Mouse (Mus musculus): ENCODE measurements around the gene Sdhaf2. TPM values are rescaled to one million over a fixed set of nuclear protein-coding genes. Genes with fewer than 3 reads are reported as not detected.

Gene Sdhaf2
- polyA plus RNA-seq, 1 experiment, result 17.1 TPM

DNA sequence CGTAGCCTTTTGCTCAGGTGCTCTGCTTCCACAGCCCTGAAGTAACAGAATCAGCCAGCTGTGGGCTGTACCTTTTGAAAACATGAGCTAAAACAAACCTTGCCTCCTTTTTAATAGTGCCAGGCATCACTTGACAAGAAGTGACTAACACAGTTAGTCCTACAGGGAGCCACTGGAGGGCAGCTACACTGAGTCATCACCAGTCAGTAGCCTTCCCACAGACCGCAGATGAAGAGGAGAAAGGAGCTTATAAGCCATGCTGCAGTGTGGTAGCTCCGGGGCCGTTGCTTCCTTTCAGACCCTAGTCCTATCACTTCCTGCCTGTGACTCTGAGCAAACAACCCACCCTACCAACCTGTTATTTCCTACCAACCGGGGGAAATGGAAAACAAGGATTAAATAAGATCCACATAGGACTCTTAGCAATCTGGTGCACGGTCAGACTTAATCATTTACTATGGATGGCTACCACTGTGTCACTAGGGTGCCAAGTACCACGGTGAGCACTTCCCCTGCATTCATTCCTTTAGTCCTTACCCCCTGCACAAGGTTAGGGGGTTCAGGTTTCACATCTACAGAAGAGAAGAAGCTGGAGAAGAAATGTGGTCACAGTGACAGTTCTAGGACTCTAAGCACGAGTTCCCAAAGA lies 28.3 kb downstream of the Sdhaf2 start:
- H3K27me3 ChIP-seq (ENCODE audit: control insufficient read depth, insufficient read depth, low read length), result no peaks in the 10 kb centered on the region
- H3K36me3 ChIP-seq (ENCODE audit: control insufficient read depth, insufficient read depth, low read length), result peaks cover 22% of the 10 kb centered on the region
- WGBS, result 57% methylated on average over 8 of the region's 8 CpGs
- H3K27ac ChIP-seq (ENCODE audit: insufficient read depth, low read depth, low read length), result no peak overlapping the region
- no peak for TF ChIP-seq POLR2A (IDR thresholded peaks at IDR 0.05; ENCODE audit: low read depth, low read length)
- no peak for TF ChIP-seq CTCF (IDR thresholded peaks at IDR 0.05; ENCODE audit: extremely low read depth, insufficient read length, insufficient replicate concordance, low read depth, low read length)
- no peaks in the 10 kb centered on the region for H3K4me1 ChIP-seq (ENCODE audit: control insufficient read depth, insufficient read depth, insufficient read length, low read length)
- H3K4me3 ChIP-seq (ENCODE audit: low read depth, low read length), result no peak overlapping the region

DNA sequence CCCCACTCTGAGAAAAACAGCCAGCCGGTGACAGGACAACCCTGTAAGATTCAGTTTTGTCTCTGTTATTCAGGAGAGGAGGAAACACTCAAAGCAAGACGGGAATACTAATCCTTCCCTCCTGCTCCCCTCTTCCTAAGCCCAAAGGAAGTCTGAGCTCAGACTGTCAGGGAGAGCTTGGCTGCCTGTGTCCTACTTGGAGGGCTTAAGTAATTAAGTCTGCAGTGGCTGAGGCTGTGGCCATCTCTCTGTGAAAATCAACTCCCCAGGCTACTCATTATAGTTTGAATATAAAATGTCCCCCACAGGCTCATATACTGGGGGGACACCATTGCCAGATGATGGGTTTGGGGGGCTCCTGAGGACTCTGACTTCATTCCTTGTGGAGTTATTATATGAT lies 29.0 kb downstream of the Sdhaf2 start:
- TF ChIP-seq POLR2A (IDR thresholded peaks at IDR 0.05; ENCODE audit: low read depth, low read length) (no peak), CTCF (IDR thresholded peaks at IDR 0.05; ENCODE audit: extremely low read depth, insufficient read length, insufficient replicate concordance, low read depth, low read length) (no peak)
- Histone ChIP-seq H3K4me1 (ENCODE audit: control insufficient read depth, insufficient read depth, insufficient read length, low read length) (no peaks in the 10 kb centered on the region), H3K4me3 (ENCODE audit: low read depth, low read length) (no peak overlapping the region), H3K27ac (ENCODE audit: insufficient read depth, low read depth, low read length) (no peak overlapping the region), H3K36me3 (ENCODE audit: control insufficient read depth, insufficient read depth, low read length) (peaks cover 20% of the 10 kb centered on the region), H3K27me3 (ENCODE audit: control insufficient read depth, insufficient read depth, low read length) (no peaks in the 10 kb centered on the region)
- 81% methylated on average over 2 of the region's 2 CpGs for WGBS

DNA sequence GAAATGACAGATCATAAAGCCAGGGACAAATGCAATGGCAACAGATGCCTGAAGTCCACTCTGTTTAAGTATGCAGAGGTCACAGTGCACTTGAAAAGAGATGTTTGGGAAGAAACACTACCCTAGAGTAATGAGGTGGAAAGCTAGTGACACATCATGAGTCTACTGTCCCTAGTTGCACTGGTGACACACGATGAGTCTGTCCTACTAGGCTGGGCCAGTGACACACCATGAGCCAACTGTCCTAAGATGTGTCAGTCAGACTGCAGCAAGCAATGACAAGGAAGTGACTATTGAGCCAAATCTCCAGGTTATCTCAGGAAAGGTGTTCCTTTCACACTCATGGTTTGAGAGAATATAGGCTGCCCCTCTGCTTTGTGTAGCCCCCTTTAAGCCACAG lies 30.3 kb downstream of the Sdhaf2 start:
- TF ChIP-seq CTCF (IDR thresholded peaks at IDR 0.05; ENCODE audit: extremely low read depth, insufficient read length, insufficient replicate concordance, low read depth, low read length) (no peak), POLR2A (IDR thresholded peaks at IDR 0.05; ENCODE audit: low read depth, low read length) (no peak)
- 77% methylated on average over 1 of the region's 1 CpGs for WGBS
- 0 out of 2 replicates have a peak, but pooled peaks cover 4% of the 10 kb centered on the region for H3K27me3 ChIP-seq (ENCODE audit: control insufficient read depth, insufficient read depth, low read length)
- H3K27ac ChIP-seq (ENCODE audit: insufficient read depth, low read depth, low read length), result no peak overlapping the region
- H3K4me3 ChIP-seq (ENCODE audit: low read depth, low read length), result no peak overlapping the region
- peaks cover 9% of the 10 kb centered on the region for H3K36me3 ChIP-seq (ENCODE audit: control insufficient read depth, insufficient read depth, low read length)
- H3K4me1 ChIP-seq (ENCODE audit: control insufficient read depth, insufficient read depth, insufficient read length, low read length), result no peaks in the 10 kb centered on the region

DNA sequence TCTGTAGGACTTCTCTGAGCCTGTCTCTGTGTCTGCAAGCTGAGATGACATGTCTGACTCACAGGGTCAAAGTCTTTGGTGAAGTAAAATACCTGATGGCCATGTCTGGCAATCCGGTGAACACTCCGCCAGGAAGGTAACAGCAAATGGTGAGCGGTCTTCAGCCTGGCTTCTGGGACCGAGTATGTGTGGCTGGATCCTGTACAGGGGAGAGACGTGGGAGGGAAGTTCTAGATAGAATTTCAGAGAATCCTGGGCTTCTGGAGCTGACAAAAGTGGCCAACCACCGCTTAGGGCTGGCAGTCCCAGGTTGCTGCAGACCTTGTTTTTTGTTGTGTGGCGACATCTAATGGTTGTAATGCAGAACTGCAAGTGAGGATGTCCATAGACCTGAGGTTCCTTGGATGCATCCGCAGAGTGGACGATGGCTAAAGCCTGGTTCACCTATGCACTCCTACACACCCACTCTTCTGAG lies 39.6 kb downstream of the Sdhaf2 start:
- Histone ChIP-seq H3K4me1 (ENCODE audit: control insufficient read depth, insufficient read depth, insufficient read length, low read length) (no peaks in the 10 kb centered on the region), H3K27ac (ENCODE audit: insufficient read depth, low read depth, low read length) (no peak overlapping the region), H3K27me3 (ENCODE audit: control insufficient read depth, insufficient read depth, low read length) (0 out of 2 replicates have a peak, but pooled peaks cover 4% of the 10 kb centered on the region), H3K36me3 (ENCODE audit: control insufficient read depth, insufficient read depth, low read length) (no peaks in the 10 kb centered on the region), H3K4me3 (ENCODE audit: low read depth, low read length) (peak overlapping the region; percentile 33)
- 8% methylated on average over 9 of the region's 9 CpGs for WGBS
- TF ChIP-seq CTCF (IDR thresholded peaks at IDR 0.05; ENCODE audit: extremely low read depth, insufficient read length, insufficient replicate concordance, low read depth, low read length) (peak; percentile 93; the same call in 1 of the 2 replicates), POLR2A (IDR thresholded peaks at IDR 0.05; ENCODE audit: low read depth, low read length) (no peak)

DNA sequence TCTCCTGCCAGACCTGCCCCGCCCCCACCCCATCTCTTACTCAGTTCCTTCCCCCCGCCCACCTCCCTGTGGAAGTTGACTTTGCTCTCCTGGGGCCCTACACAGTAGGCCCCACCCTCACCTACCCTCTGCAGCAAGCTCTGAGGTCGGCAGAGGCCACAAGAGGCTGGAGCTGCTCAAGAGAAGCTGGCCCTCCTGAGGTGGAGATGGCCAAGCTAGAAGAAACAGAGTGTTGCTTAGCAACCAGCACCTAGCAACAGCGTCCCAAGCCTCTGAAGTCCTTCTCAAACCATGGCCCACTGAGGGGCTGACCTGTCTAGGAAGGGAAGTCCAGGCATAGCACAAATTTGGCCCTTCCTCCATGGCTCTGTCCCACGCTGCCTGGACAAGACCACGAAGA lies 43.2 kb downstream of the Sdhaf2 start, which contains the start of gene Ppp1r32:
Gene Ppp1r32 (minus strand): TSS at position 226 of the 400 bp plus-strand sequence.
- TF ChIP-seq CTCF (IDR thresholded peaks at IDR 0.05; ENCODE audit: extremely low read depth, insufficient read length, insufficient replicate concordance, low read depth, low read length) (no peak), POLR2A (IDR thresholded peaks at IDR 0.05; ENCODE audit: low read depth, low read length) (no peak)
- Histone ChIP-seq H3K36me3 (ENCODE audit: control insufficient read depth, insufficient read depth, low read length) (no peaks in the 10 kb centered on the region), H3K27me3 (ENCODE audit: control insufficient read depth, insufficient read depth, low read length) (no peaks in the 10 kb centered on the region), H3K4me3 (ENCODE audit: low read depth, low read length) (no peak within 1 kb of the TSS), H3K27ac (ENCODE audit: insufficient read depth, low read depth, low read length) (no peak within 1 kb of the TSS), H3K4me1 (ENCODE audit: control insufficient read depth, insufficient read depth, insufficient read length, low read length) (no peaks in the 10 kb centered on the region)
- 39% methylated on average over 6 of the region's 6 CpGs for WGBS

DNA sequence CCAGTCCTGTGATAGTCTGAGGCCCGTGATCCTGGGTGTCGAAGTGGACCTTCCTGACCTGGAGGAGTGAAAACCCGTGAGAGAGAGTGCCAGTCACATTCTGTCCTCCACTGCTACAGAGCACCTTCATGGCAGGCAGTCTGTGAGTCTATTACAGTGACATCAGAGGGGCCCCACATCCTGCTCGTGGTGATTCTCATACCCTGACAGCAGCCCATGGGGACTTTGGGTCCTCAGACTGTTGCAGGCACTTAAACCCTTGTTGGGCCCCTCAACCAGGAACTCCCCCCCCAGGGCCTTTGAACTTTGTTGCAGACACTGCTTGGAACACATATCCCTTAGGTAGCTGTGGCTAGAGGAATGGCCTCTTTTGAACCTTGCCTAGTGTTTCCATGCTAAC lies 46.4 kb downstream of the Sdhaf2 start:
- TF ChIP-seq POLR2A (IDR thresholded peaks at IDR 0.05; ENCODE audit: low read depth, low read length), result no peak
- no peak for TF ChIP-seq CTCF (IDR thresholded peaks at IDR 0.05; ENCODE audit: extremely low read depth, insufficient read length, insufficient replicate concordance, low read depth, low read length)
- WGBS, result 40% methylated on average over 4 of the region's 4 CpGs
- Histone ChIP-seq H3K4me3 (ENCODE audit: low read depth, low read length) (no peak overlapping the region), H3K27me3 (ENCODE audit: control insufficient read depth, insufficient read depth, low read length) (no peaks in the 10 kb centered on the region), H3K36me3 (ENCODE audit: control insufficient read depth, insufficient read depth, low read length) (no peaks in the 10 kb centered on the region), H3K4me1 (ENCODE audit: control insufficient read depth, insufficient read depth, insufficient read length, low read length) (no peaks in the 10 kb centered on the region), H3K27ac (ENCODE audit: insufficient read depth, low read depth, low read length) (no peak overlapping the region)

DNA sequence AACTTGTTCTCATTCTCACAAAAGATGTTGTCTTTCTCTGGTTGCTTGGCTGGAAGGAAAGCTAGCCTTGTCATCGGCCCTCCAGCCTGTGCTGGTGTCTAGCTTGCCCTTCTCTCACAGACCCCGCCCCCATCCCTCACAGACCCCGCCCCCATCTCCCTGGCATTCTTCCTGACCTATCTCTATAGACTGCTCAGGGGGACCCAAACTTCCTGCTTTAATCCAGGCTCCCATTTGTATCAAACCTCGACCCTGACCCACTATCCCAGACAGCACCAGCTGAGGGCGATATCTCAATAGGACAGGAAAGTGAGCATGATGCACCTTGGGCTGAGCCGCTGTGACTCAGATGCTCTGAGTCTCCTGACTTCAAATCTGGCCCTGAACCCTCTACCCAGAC lies 52.2 kb downstream of the Sdhaf2 start:
- Histone ChIP-seq H3K27ac (ENCODE audit: insufficient read depth, low read depth, low read length) (no peak overlapping the region), H3K4me1 (ENCODE audit: control insufficient read depth, insufficient read depth, insufficient read length, low read length) (no peaks in the 10 kb centered on the region), H3K4me3 (ENCODE audit: low read depth, low read length) (no peak overlapping the region), H3K36me3 (ENCODE audit: control insufficient read depth, insufficient read depth, low read length) (no peaks in the 10 kb centered on the region), H3K27me3 (ENCODE audit: control insufficient read depth, insufficient read depth, low read length) (no peaks in the 10 kb centered on the region)
- 30% methylated on average over 6 of the region's 6 CpGs for WGBS
- TF ChIP-seq POLR2A (IDR thresholded peaks at IDR 0.05; ENCODE audit: low read depth, low read length) (no peak), CTCF (IDR thresholded peaks at IDR 0.05; ENCODE audit: extremely low read depth, insufficient read length, insufficient replicate concordance, low read depth, low read length) (no peak)
